Mouse (Mus musculus) olfactory bulb, adult 2 months (tissue): ENCODE measurements around the gene Ccdc127.

Experiments used
- CTCF ChIP-seq: fragments of 200-500 bp; IDR thresholded peaks from 2 replicates; pipeline ENCODE4 v1.5.1; 2012; ENCODE audit warnings: low read depth, mild to moderate bottlenecking, low read length, moderate library complexity; ENCODE audit not compliant: insufficient read depth
- POLR2A ChIP-seq: fragments of 200-500 bp; IDR thresholded peaks from 2 replicates; pipeline ENCODE4 v1.6.1; 2012; ENCODE audit warnings: mild to moderate bottlenecking, low read depth, low read length, moderate library complexity; ENCODE audit not compliant: insufficient read depth

GRCm38 (mm10) chr13:74381533-74382276, 31.6 kb downstream of the Ccdc127 start:
- TF ChIP-seq POLR2A (no peak), CTCF (no peak)
